Mouse (Mus musculus): ENCODE results near the gene Figla.

- TF ChIP-seq POLR2A (IDR thresholded peaks at IDR 0.05; ENCODE audit: control insufficient read depth, low read depth, low read length) (no peak), CTCF (IDR thresholded peaks at IDR 0.05; ENCODE audit: control insufficient read depth, insufficient read depth, insufficient replicate concordance, low read depth, low read length) (no peak)
Measured at GRCm38 (mm10) chr6:86040140-86040539, 24.2 kb downstream of the Figla start.

All from testis, adult 2 months (tissue).